In genomic region chr10:99576301-99576700, GRCm38 (mm10) we compare ENCODE assay signal across 25 mouse cellular contexts.
DNase-seq lines count a peak whose midpoint lies in the region; ATAC-seq lines count a peak whose summit lies in the region.
"Had no signal": no experiment of that assay in that cellular context is flagged by ENCODE, and none has a peak within 500 bp of the region (broad histone marks: within the 10 kb centered on the region; RNA-seq: fewer than 3 reads in every experiment).

No protein-coding gene starts in this region.

- ATAC-seq in limb, embryonic 11.5 days (ENCODE audit: insufficient number of reproducible peaks, low FRiP score, low TSS enrichment, low read depth): no peak
- 0 out of 2 replicates have a peak, but pooled peaks have one; percentile 15 for ATAC-seq in lung, embryonic 16.5 days (ENCODE audit: low read depth)
- ATAC-seq in midbrain, embryonic 16.5 days: no peak
- ATAC-seq in midbrain, embryonic 11.5 days (ENCODE audit: low FRiP score): no peak
- ATAC-seq: CD4-positive, CD25-positive, alpha-beta regulatory T cell, adult 4 months had no signal

- no peak overlapping the region for H3K4me3 ChIP-seq in limb, embryonic 11.5 days (ENCODE audit: low read depth, low read length)
- H3K4me3 ChIP-seq in limb, embryonic 10.5 days: no peak overlapping the region
- H3K4me3 ChIP-seq in lung, embryonic 16.5 days (ENCODE audit: low read length): no peak overlapping the region
- H3K4me3 ChIP-seq in midbrain, embryonic 16.5 days (ENCODE audit: low read depth, low read length): no peak overlapping the region
- H3K4me3 ChIP-seq in midbrain, embryonic 11.5 days (ENCODE audit: low read depth, low read length): no peak overlapping the region
- H3K4me3 ChIP-seq: embryonic facial prominence, embryonic 13.5 days; embryonic facial prominence, embryonic 15.5 days; erythroblast, embryonic 14.5 days; forebrain, embryonic 10.5 days; forebrain, embryonic 12.5 days had no signal

- DNase-seq in limb, embryonic 11.5 days (ENCODE audit: low spot score): peak; percentile 18
- no peak for DNase-seq in limb, embryonic 10.5 days (ENCODE audit: low spot score)
- no peak for DNase-seq in lung, postnatal 36 days
- no peak for DNase-seq in midbrain, embryonic 11.5 days (ENCODE audit: low spot score, missing footprints)
- no peak for DNase-seq in cerebellum, postnatal 10 days
- DNase-seq: adrenal gland, adult 8-10 months; adrenal gland, postnatal 14 days; adrenal gland, postnatal 36 days; B cell, adult 2 months; cerebellum, adult 11-12 months; cerebellum, adult 2 months; cerebellum, adult 9-10 months; cerebellum, postnatal 14 days; cerebellum, postnatal 36 days; embryo, embryonic 11 days had no signal

- no peak overlapping the region for H3K4me2 ChIP-seq in limb, embryonic 11.5 days (ENCODE audit: low read depth, severe bottlenecking)
- no peak overlapping the region for H3K4me2 ChIP-seq in lung, embryonic 16.5 days (ENCODE audit: low read depth, low read length)
- no peak overlapping the region for H3K4me2 ChIP-seq in midbrain, embryonic 16.5 days (ENCODE audit: low read length)
- H3K4me2 ChIP-seq in midbrain, embryonic 11.5 days: no peak overlapping the region
- H3K4me2 ChIP-seq: embryonic facial prominence, embryonic 13.5 days; embryonic facial prominence, embryonic 15.5 days; forebrain, embryonic 12.5 days had no signal

- no peak overlapping the region for H3K9ac ChIP-seq in limb, embryonic 11.5 days (ENCODE audit: low read length)
- H3K9ac ChIP-seq in lung, embryonic 16.5 days (ENCODE audit: low read length): no peak overlapping the region
- 0 out of 2 replicates have a peak overlapping the region, but pooled peaks have one; percentile 10 for H3K9ac ChIP-seq in midbrain, embryonic 16.5 days (ENCODE audit: low read depth, low read length)
- H3K9ac ChIP-seq in midbrain, embryonic 11.5 days (ENCODE audit: low read length): no peak overlapping the region
- H3K9ac ChIP-seq: embryonic facial prominence, embryonic 13.5 days; embryonic facial prominence, embryonic 15.5 days; forebrain, embryonic 12.5 days had no signal

- no peaks in the 10 kb centered on the region for H3K36me3 ChIP-seq in limb, embryonic 11.5 days (ENCODE audit: control insufficient read depth, insufficient read depth, low read length)
- no peaks in the 10 kb centered on the region for H3K36me3 ChIP-seq in limb, embryonic 10.5 days
- no peaks in the 10 kb centered on the region for H3K36me3 ChIP-seq in lung, embryonic 16.5 days (ENCODE audit: control insufficient read depth, insufficient read depth, low read length)
- H3K36me3 ChIP-seq in midbrain, embryonic 16.5 days (ENCODE audit: control insufficient read depth, insufficient read depth, low read length): no peaks in the 10 kb centered on the region
- no peaks in the 10 kb centered on the region for H3K36me3 ChIP-seq in midbrain, embryonic 11.5 days (ENCODE audit: control insufficient read depth, insufficient read depth, low read length)
- H3K36me3 ChIP-seq: embryonic facial prominence, embryonic 13.5 days; embryonic facial prominence, embryonic 15.5 days; forebrain, embryonic 10.5 days; forebrain, embryonic 12.5 days; G1E had no signal

- H3K4me1 ChIP-seq in limb, embryonic 11.5 days (ENCODE audit: control insufficient read depth, insufficient read depth, low read length): no peaks in the 10 kb centered on the region
- H3K4me1 ChIP-seq in limb, embryonic 10.5 days: peaks cover 41% of the 10 kb centered on the region
- peaks cover 2% of the 10 kb centered on the region; the same call in 1 of the 2 replicates for H3K4me1 ChIP-seq in lung, embryonic 16.5 days (replicated peaks; ENCODE audit: control insufficient read depth, insufficient read depth, low read length)
- H3K4me1 ChIP-seq in midbrain, embryonic 16.5 days (ENCODE audit: control insufficient read depth, insufficient read depth, low read length): peaks cover 18% of the 10 kb centered on the region
- peaks cover 5% of the 10 kb centered on the region; the same call in 1 of the 2 replicates for H3K4me1 ChIP-seq in midbrain, embryonic 11.5 days (ENCODE audit: control insufficient read depth, insufficient read depth, low read length)
- H3K4me1 ChIP-seq: embryonic facial prominence, embryonic 15.5 days; forebrain, embryonic 12.5 days had no signal

- H3K9me3 ChIP-seq in limb, embryonic 11.5 days (ENCODE audit: control insufficient read depth, low read length): no peaks in the 10 kb centered on the region
- H3K9me3 ChIP-seq in limb, embryonic 10.5 days (replicated peaks): no peaks in the 10 kb centered on the region
- no peaks in the 10 kb centered on the region for H3K9me3 ChIP-seq in lung, embryonic 16.5 days (ENCODE audit: control insufficient read depth, low read length)
- H3K9me3 ChIP-seq in midbrain, embryonic 16.5 days (replicated peaks; ENCODE audit: control insufficient read depth, low read length, poor library complexity, severe bottlenecking): no peaks in the 10 kb centered on the region
- H3K9me3 ChIP-seq in midbrain, embryonic 11.5 days (ENCODE audit: control insufficient read depth, low read length): no peaks in the 10 kb centered on the region
- H3K9me3 ChIP-seq: embryonic facial prominence, embryonic 13.5 days; embryonic facial prominence, embryonic 15.5 days; forebrain, embryonic 10.5 days; forebrain, embryonic 12.5 days had no signal

- no peak overlapping the region for H3K27ac ChIP-seq in limb, embryonic 11.5 days (replicated peaks; ENCODE audit: low read depth, low read length)
- H3K27ac ChIP-seq in limb, embryonic 10.5 days: no peak overlapping the region
- H3K27ac ChIP-seq in lung, embryonic 16.5 days (ENCODE audit: low read length): no peak overlapping the region
- H3K27ac ChIP-seq in midbrain, embryonic 16.5 days (ENCODE audit: low read length): no peak overlapping the region
- H3K27ac ChIP-seq in midbrain, embryonic 11.5 days (ENCODE audit: low read depth, low read length): no peak overlapping the region
- H3K27ac ChIP-seq: embryonic facial prominence, embryonic 13.5 days; embryonic facial prominence, embryonic 15.5 days; forebrain, embryonic 10.5 days; forebrain, embryonic 12.5 days had no signal

- 83% methylated on average over 5 of the region's 5 CpGs for WGBS in limb, embryonic 11.5 days
- 87% methylated on average over 5 of the region's 5 CpGs for WGBS in limb, embryonic 10.5 days
- 47% methylated on average over 5 of the region's 5 CpGs for WGBS in lung, embryonic 16.5 days
- 76% methylated on average over 5 of the region's 5 CpGs for WGBS in midbrain, embryonic 16.5 days
- WGBS in midbrain, embryonic 11.5 days: 89% methylated on average over 5 of the region's 5 CpGs

- no peaks in the 10 kb centered on the region for H3K27me3 ChIP-seq in limb, embryonic 11.5 days (ENCODE audit: control insufficient read depth, insufficient read depth, low read length)
- H3K27me3 ChIP-seq in limb, embryonic 10.5 days (ENCODE audit: low read depth, poor library complexity, severe bottlenecking): no peaks in the 10 kb centered on the region
- H3K27me3 ChIP-seq in lung, embryonic 16.5 days (ENCODE audit: control insufficient read depth, insufficient read depth, low read depth, low read length): no peaks in the 10 kb centered on the region
- H3K27me3 ChIP-seq in midbrain, embryonic 16.5 days (ENCODE audit: control insufficient read depth, insufficient read depth, low read depth, low read length): no peaks in the 10 kb centered on the region
- no peaks in the 10 kb centered on the region for H3K27me3 ChIP-seq in midbrain, embryonic 11.5 days (ENCODE audit: control insufficient read depth, insufficient read depth, low read length)
- H3K27me3 ChIP-seq: CH12.LX; embryonic facial prominence, embryonic 13.5 days; embryonic facial prominence, embryonic 15.5 days; forebrain, embryonic 12.5 days had no signal
